Mouse (Mus musculus) embryo, embryonic 10.5 days (tissue): ENCODE data around the gene Tmem151b.

Experiments used
- DNase-seq: peaks from one replicate; pipeline ENCODE4 v3.0.0-alpha.2; 2015; ENCODE audit warnings: low spot score

Tmem151b gene

DNA sequence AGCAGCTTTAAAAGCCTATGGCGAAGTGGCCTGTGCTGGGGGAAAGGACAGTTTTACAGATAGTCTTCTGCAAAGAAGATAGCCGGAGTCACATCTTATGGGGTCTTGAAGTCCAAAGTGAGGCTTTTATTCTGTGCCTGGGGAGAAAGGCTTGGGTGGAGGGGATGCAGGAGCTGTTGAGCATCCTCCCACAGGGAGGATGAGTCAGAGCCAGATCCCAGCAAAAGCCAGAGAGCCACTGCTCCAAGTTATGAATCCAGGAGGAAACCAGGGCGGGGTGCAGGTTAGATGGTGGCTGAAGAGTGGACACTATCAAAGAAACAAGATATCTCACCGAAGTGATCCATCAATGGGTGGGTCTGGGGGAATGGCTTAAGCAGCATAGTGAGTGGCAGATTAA is 37.7 kb downstream of the Tmem151b start:
- DNase-seq = no peak

DNA sequence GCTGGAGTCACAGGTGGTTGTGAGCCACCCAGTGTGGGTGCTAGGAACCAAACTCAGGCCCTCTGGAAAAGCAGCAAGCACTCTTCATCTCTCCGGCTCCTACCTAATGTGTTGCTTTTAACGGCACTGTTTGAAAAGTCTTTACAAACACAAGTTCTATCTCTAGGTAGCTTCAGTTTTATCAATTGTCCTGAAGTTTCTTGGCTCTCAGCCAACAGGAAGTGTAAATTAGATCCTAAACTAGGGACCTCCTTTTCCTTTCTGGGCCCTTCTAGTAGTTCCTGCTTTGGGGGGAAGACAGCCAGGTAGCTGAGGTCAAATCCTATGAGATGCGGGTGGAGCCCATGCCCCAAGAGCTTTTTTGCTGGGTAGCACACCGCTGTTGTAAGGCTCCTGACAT is 38.6 kb downstream of the Tmem151b start:
- no peak for DNase-seq

DNA sequence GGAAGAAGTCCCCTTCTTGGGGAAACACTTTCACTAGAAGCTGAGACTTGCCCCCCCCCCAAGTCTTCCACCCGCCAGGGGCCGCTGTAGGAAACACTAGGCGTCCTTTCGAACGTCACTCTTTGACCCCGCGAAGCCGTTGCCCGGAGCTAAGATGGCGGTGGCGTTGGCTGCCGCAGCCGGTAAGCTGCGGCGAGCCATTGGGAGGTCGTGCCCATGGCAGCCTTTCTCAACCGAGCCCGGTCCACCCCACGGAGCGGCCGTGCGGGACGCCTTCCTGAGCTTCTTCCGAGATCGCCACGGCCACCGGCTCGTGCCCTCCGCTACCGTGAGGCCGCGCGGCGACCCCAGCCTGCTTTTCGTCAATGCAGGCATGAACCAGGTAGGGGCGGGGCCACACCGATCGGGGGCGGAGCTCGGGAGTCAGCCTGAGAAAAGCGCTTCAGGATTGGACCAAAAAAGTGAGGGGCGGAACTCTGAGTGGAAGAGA is 42.7 kb downstream of the Tmem151b start, which contains the start of gene Aars2:
TSS of gene Aars2 (plus strand) at position 142 of the 490 bp plus-strand sequence.
- peak; percentile 96 for DNase-seq

DNA sequence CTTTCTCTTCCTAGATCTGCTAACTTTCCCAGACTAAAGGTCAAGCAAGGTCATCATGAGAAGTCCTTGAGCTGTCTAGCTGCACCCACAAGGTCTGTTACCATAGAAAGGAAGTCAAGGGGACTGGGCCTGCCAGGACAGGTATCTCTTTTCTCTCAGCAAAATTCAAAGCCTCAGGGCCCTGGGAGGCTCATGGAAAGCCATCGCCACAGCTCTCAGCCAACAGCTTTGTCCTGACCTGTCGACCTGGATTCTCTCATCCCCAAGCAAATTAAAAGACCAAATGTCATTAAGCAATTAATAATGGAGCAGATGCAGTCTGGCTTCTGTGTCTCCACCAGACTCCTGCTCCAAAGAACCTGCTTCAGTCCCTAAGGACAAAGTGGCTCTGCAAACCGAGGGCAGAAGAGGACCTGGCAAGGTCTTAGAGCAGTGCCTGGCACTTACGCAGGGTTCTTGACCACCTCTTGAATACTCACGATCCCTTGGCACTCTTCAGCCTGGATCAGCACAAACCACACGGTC is 43.5 kb downstream of the Tmem151b start:
- no peak for DNase-seq

GRCm38 (mm10) chr17:45503301-45503973 is 46.0 kb downstream of the Tmem151b start:
- DNase-seq = no peak

GRCm38 (mm10) chr17:45502324-45502723 is 47.2 kb downstream of the Tmem151b start:
- no peak for DNase-seq

- DNase-seq = no peak
Observed at GRCm38 (mm10) chr17:45500981-45501380, 48.5 kb downstream of the Tmem151b start.

DNA sequence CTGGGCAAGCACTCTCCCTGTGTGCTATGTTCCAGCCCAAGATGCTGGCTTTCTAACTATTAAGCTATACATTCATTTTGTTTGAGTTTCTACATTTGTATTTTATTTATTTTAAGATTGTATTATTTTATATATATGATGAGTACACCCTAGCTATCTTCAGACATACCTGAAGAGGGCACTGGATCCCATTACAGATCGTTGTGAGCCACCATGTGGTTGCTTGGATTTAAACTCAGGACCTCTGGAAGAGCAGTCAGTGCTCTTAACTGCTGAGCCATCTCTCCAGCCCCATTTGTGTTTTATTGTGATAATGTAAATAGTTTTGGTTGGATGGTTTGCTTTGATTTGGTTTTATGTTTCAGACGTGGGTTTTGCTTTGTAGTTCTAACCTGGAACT is 50.0 kb downstream of the Tmem151b start:
- no peak for DNase-seq

DNA sequence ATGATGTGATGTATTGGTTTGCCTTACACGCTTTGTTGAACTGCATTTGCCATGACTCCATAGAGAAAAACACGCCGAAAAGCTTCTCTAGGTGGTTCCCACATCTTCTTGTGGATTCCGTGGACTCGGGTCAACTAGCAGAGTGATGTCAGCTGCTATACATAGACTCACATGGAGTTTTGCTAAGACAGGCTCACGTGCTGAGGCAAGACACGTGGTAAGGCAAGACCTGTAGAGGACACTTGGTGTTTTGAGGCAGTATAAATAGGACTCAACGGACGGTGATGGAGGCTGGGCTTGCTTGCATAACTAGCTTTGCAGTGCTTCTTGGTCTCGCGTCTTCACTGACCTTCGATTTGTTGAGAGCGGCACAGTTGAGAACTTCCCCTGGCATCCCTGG is 51.1 kb downstream of the Tmem151b start:
- DNase-seq = no peak

DNA sequence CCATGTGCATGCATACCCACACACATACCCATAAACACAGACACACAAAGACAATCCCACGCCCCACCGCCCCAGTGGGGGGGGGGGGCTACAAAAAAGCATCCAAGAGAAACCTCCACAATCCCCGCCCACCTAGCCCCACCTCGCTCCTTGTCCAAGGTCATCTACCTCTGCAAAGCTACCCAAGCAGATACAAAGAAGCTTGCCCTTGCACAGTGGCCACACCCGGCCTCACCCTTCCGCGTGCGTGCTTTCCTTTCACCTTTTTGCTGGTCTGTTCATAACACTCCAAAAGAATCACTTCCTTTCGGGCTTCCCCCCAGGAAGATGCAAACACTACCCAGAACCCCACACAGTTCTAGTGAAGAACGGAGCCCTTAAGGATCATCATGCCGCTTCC is 54.1 kb downstream of the Tmem151b start:
- DNase-seq = no peak
